Mouse (Mus musculus) midbrain, embryonic 16.5 days (tissue): ENCODE results near the gene Kcna6. TPM values are rescaled to one million over a fixed set of nuclear protein-coding genes. Genes with fewer than 3 reads are reported as not detected.

Experiments
- ATAC-seq: fragments of 200-750 bp; cut with Nextera tagmentation; 2 replicates; pipeline ENCODE4 v1.8.0; 2017; ENCODE audit warnings: moderate TSS enrichment
- H3K27ac ChIP-seq: fragments of 300-500 bp; sonication (generic); 2 replicates; pipeline ENCODE4 v1.5.1; 2014; ENCODE audit warnings: mild to moderate bottlenecking, low read length, mixed read lengths
- H3K27me3 ChIP-seq: fragments of 300-500 bp; sonication (generic); 2 replicates; pipeline ENCODE4 v1.6.1; 2014; ENCODE audit warnings: low read depth, low read length, mixed read lengths; ENCODE audit not compliant: control insufficient read depth, insufficient read depth
- H3K36me3 ChIP-seq: fragments of 300-500 bp; sonication (generic); 2 replicates; pipeline ENCODE4 v1.6.1; 2014; ENCODE audit warnings: mild to moderate bottlenecking, low read length, moderate library complexity, mixed read lengths; ENCODE audit not compliant: control insufficient read depth, insufficient read depth
- H3K4me1 ChIP-seq: fragments of 300-500 bp; sonication (generic); 2 replicates; pipeline ENCODE4 v1.6.1; 2014; ENCODE audit warnings: mild to moderate bottlenecking, low read length, mixed read lengths; ENCODE audit not compliant: control insufficient read depth, insufficient read depth
- H3K4me2 ChIP-seq: fragments of 300-500 bp; sonication (generic); 2 replicates; pipeline ENCODE4 v1.6.1; 2014; ENCODE audit warnings: mild to moderate bottlenecking, low read length, mixed read lengths
- H3K4me3 ChIP-seq: fragments of 300-500 bp; sonication (generic); 2 replicates; pipeline ENCODE4 v1.5.1; 2014; ENCODE audit warnings: low read depth, mild to moderate bottlenecking, low read length, moderate library complexity, mixed read lengths
- H3K9ac ChIP-seq: fragments of 300-500 bp; sonication (generic); 2 replicates; pipeline ENCODE4 v1.6.1; 2014; ENCODE audit warnings: low read depth, low read length, mixed read lengths
- H3K9me3 ChIP-seq: fragments of 300-500 bp; sonication (generic); replicated peaks from 2 replicates; pipeline ENCODE4 v1.6.1; 2014; ENCODE audit warnings: mild to moderate bottlenecking, low read length, mixed read lengths; ENCODE audit not compliant: control insufficient read depth, poor library complexity, severe bottlenecking
- WGBS: fragments of 180-500 bp; shearing (Covaris S2); extraction: QIAGEN DNeasy Blood & Tissue Kit; methylation state at CpG from one replicate; pipeline ENCODE4 v1.1.7; 2014; 5-methylcytosine and 5-hydroxymethylcytosine counted together
- polyA plus RNA-seq: library from polyadenylated mRNA; unstranded; fragments of >200 nt; fragmentation: Nextera tagmentation; extraction: Ambion mirVana; gene quantifications from 2 replicates; pipeline ENCODE4 v1.2.1, GENCODE M21; 2015

Gene Kcna6
- polyA plus RNA-seq, 1 experiment from 2014 or later: 28.8 TPM

- H3K27ac ChIP-seq: peak overlapping the region; percentile 70
- ATAC-seq: no peak
- no peaks in the 10 kb centered on the region for H3K27me3 ChIP-seq
- 56% methylated on average over 11 of the region's 11 CpGs for WGBS
- peaks cover 25% of the 10 kb centered on the region for H3K4me1 ChIP-seq
- H3K9ac ChIP-seq: no peak overlapping the region
- no peaks in the 10 kb centered on the region for H3K9me3 ChIP-seq
- H3K36me3 ChIP-seq: no peaks in the 10 kb centered on the region
- H3K4me3 ChIP-seq: no peak overlapping the region
- no peak overlapping the region for H3K4me2 ChIP-seq
These were observed 28.6 kb upstream of the Kcna6 start for GRCm38 (mm10) chr6:126768957-126769665.

GRCm38 (mm10) chr6:126767610-126768532 is 27.4 kb upstream of the Kcna6 start:
- peaks cover 25% of the 10 kb centered on the region for H3K4me1 ChIP-seq
- H3K4me3 ChIP-seq: no peak overlapping the region
- H3K27ac ChIP-seq: peak overlapping the region; percentile 70
- no peaks in the 10 kb centered on the region for H3K27me3 ChIP-seq
- H3K9me3 ChIP-seq: no peaks in the 10 kb centered on the region
- peak; percentile 80 for ATAC-seq
- no peak overlapping the region for H3K9ac ChIP-seq
- no peak overlapping the region for H3K4me2 ChIP-seq
- WGBS: 10% methylated on average over 7 of the region's 7 CpGs
- H3K36me3 ChIP-seq: no peaks in the 10 kb centered on the region

- Histone ChIP-seq H3K9ac (no peak overlapping the region), H3K27me3 (no peaks in the 10 kb centered on the region), H3K4me3 (no peak overlapping the region), H3K4me1 (peaks cover 25% of the 10 kb centered on the region), H3K9me3 (no peaks in the 10 kb centered on the region), H3K27ac (peak overlapping the region; percentile 70), H3K36me3 (no peaks in the 10 kb centered on the region), H3K4me2 (no peak overlapping the region)
- WGBS: 52% methylated on average over 5 of the region's 5 CpGs
- peak; percentile 15; the same call in 1 of the 2 replicates for ATAC-seq
These were observed 26.1 kb upstream of the Kcna6 start for GRCm38 (mm10) chr6:126766552-126766951.

- peak; percentile 23; the same call in 1 of the 2 replicates for ATAC-seq
- no peak overlapping the region for H3K4me3 ChIP-seq
- H3K9ac ChIP-seq: 0 out of 2 replicates have a peak overlapping the region, but pooled peaks have one; percentile 2
These were observed 24.2 kb upstream of the Kcna6 start for GRCm38 (mm10) chr6:126764563-126765091.

GRCm38 (mm10) chr6:126761362-126761761 is 20.9 kb upstream of the Kcna6 start:
- WGBS: 84% methylated on average over 4 of the region's 4 CpGs
- no peak for ATAC-seq
- H3K4me1 ChIP-seq: peaks cover 5% of the 10 kb centered on the region; the same call in 1 of the 2 replicates
- no peak overlapping the region for H3K9ac ChIP-seq
- H3K27ac ChIP-seq: no peak overlapping the region
- H3K4me3 ChIP-seq: no peak overlapping the region
- H3K27me3 ChIP-seq: no peaks in the 10 kb centered on the region
- no peaks in the 10 kb centered on the region for H3K9me3 ChIP-seq
- no peaks in the 10 kb centered on the region for H3K36me3 ChIP-seq
- H3K4me2 ChIP-seq: no peak overlapping the region

More at GRCm38 (mm10) chr6:126764563-126765091, 24.2 kb upstream of the Kcna6 start:
- peaks cover 25% of the 10 kb centered on the region for H3K4me1 ChIP-seq
- WGBS: 28% methylated on average over 10 of the region's 11 CpGs
- H3K27me3 ChIP-seq: no peaks in the 10 kb centered on the region
- H3K36me3 ChIP-seq: no peaks in the 10 kb centered on the region
- no peak overlapping the region for H3K4me2 ChIP-seq
- H3K27ac ChIP-seq: no peak overlapping the region
- no peaks in the 10 kb centered on the region for H3K9me3 ChIP-seq

GRCm38 (mm10) chr6:126755729-126756411 is 15.4 kb upstream of the Kcna6 start:
- no peak overlapping the region for H3K27ac ChIP-seq
- H3K4me2 ChIP-seq: no peak overlapping the region
- H3K36me3 ChIP-seq: no peaks in the 10 kb centered on the region
- no peak overlapping the region for H3K4me3 ChIP-seq
- H3K9ac ChIP-seq: no peak overlapping the region
- no peaks in the 10 kb centered on the region for H3K9me3 ChIP-seq
- H3K27me3 ChIP-seq: no peaks in the 10 kb centered on the region
- no peak for ATAC-seq
- H3K4me1 ChIP-seq: peaks cover 9% of the 10 kb centered on the region; the same call in 1 of the 2 replicates
- 43% methylated on average over 8 of the region's 8 CpGs for WGBS

GRCm38 (mm10) chr6:126752520-126752919 is 12.0 kb upstream of the Kcna6 start:
- Histone ChIP-seq H3K27me3 (no peaks in the 10 kb centered on the region), H3K4me3 (no peak overlapping the region), H3K4me1 (peaks cover 9% of the 10 kb centered on the region; the same call in 1 of the 2 replicates), H3K36me3 (no peaks in the 10 kb centered on the region), H3K9me3 (no peaks in the 10 kb centered on the region), H3K4me2 (peak overlapping the region; percentile 42), H3K9ac (peak overlapping the region; percentile 52), H3K27ac (peak overlapping the region; percentile 77)
- WGBS: 20% methylated on average over 12 of the region's 12 CpGs
- ATAC-seq: peak; percentile 91

GRCm38 (mm10) chr6:126745888-126746287 is 5.4 kb upstream of the Kcna6 start:
- H3K36me3 ChIP-seq: no peaks in the 10 kb centered on the region
- ATAC-seq: no peak
- H3K4me3 ChIP-seq: no peak overlapping the region
- H3K9me3 ChIP-seq: no peaks in the 10 kb centered on the region
- no peak overlapping the region for H3K4me2 ChIP-seq
- WGBS: 71% methylated on average over 1 of the region's 1 CpGs
- no peak overlapping the region for H3K27ac ChIP-seq
- no peaks in the 10 kb centered on the region for H3K27me3 ChIP-seq
- no peak overlapping the region for H3K9ac ChIP-seq
- no peaks in the 10 kb centered on the region for H3K4me1 ChIP-seq
